Comparison of ENCODE assay signal across 12 mouse cellular contexts in the genomic region with DNA sequence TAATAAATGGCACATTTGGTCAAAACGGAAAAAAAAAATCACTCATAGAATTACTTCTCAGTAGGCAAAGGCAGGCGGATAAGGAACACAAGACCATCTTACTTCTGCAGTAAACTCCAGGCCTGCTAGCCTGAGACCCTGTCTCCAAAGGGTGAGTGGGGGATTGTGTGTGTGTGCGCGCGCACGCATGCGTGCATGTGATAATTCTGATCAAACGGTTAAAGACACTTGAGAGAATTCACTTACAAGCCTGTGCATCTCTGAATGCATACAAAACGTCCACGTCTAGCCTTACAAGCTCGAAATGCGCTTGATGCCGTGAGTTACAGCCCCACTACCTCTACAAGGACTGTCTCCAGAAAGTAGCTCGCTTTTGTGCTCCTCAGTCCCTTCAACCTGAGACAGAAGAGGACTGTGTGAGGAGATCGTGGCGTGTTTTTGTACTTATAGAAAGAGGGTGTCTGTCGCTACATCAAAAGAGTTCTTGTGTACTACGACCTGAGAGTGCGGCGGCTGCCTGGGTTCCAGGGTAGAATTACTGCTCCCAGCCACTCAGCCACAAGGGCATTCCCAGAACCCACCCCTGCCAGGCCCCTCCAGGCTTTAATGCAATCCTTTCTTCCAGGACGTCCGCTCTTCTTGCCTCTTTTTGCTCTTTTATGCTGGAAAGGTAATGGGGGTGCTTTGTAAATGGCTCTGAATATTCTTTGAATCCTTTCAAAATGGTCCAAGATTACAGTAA. TPM values are rescaled to one million over a fixed set of nuclear protein-coding genes. Genes with fewer than 3 reads are reported as not detected.
A peak's percentile ranks its signal among the peaks of the same experiment; 100 is the strongest.
DNase-seq lines count a peak whose midpoint lies in the region; ATAC-seq and TF ChIP-seq lines count a peak whose summit lies in the region.
"Had no signal": no experiment of that assay in that cellular context is flagged by ENCODE, and none has a peak within 500 bp of the region (broad histone marks: within the 10 kb centered on the region; RNA-seq: fewer than 3 reads in every experiment).

No protein-coding gene starts in this region.

- H3K36me3 ChIP-seq in embryonic facial prominence, embryonic 13.5 days: no peaks in the 10 kb centered on the region; the same call in 1 of the 2 replicates
- H3K36me3 ChIP-seq in hindbrain, embryonic 15.5 days: no peaks in the 10 kb centered on the region
- H3K36me3 ChIP-seq in neural tube, embryonic 13.5 days: 0 out of 2 replicates have a peak, but pooled peaks cover 4% of the 10 kb centered on the region

- no peak for ATAC-seq in embryonic facial prominence, embryonic 13.5 days (ENCODE audit: insufficient number of reproducible peaks, insufficient read depth, low FRiP score, low TSS enrichment, low read depth)
- no peak for ATAC-seq in hindbrain, embryonic 15.5 days (ENCODE audit: low FRiP score, low read depth)
- ATAC-seq in neural tube, embryonic 13.5 days (ENCODE audit: low read depth): peak; percentile 38
- ATAC-seq: intestine, postnatal 0 days; liver, postnatal 0 days had no signal

- 53% methylated on average over 22 of the region's 22 CpGs for WGBS in embryonic facial prominence, embryonic 13.5 days
- 69% methylated on average over 22 of the region's 22 CpGs for WGBS in hindbrain, embryonic 15.5 days
- WGBS in neural tube, embryonic 13.5 days: 30% methylated on average over 22 of the region's 22 CpGs

- peak overlapping the region; percentile 19 for H3K4me3 ChIP-seq in left cerebral cortex, adult 2 months
- 0 out of 2 replicates have a peak overlapping the region, but pooled peaks have one; percentile 0 for H3K4me3 ChIP-seq in embryonic facial prominence, embryonic 13.5 days
- H3K4me3 ChIP-seq in hindbrain, embryonic 15.5 days: no peak overlapping the region
- H3K4me3 ChIP-seq in neural tube, embryonic 13.5 days: no peak overlapping the region; the same call in 1 of the 2 replicates
- H3K4me3 ChIP-seq: heart, adult 2 months had no signal

- intact Hi-C loops in left cerebral cortex, adult 2 months (cut with DNase I): no loop called here

- peaks cover 20% of the 10 kb centered on the region for H3K4me1 ChIP-seq in embryonic facial prominence, embryonic 13.5 days
- H3K4me1 ChIP-seq in hindbrain, embryonic 15.5 days (replicated peaks): peaks cover 7% of the 10 kb centered on the region; the same call in 1 of the 2 replicates
- H3K4me1 ChIP-seq in neural tube, embryonic 13.5 days (replicated peaks): peaks cover 55% of the 10 kb centered on the region

- no peaks in the 10 kb centered on the region for H3K9me3 ChIP-seq in embryonic facial prominence, embryonic 13.5 days
- H3K9me3 ChIP-seq in hindbrain, embryonic 15.5 days: no peaks in the 10 kb centered on the region
- H3K9me3 ChIP-seq in neural tube, embryonic 13.5 days: no peaks in the 10 kb centered on the region

- 0 out of 2 replicates have a peak overlapping the region, but pooled peaks have one; percentile 17 for H3K27ac ChIP-seq in left cerebral cortex, adult 2 months
- H3K27ac ChIP-seq in embryonic facial prominence, embryonic 13.5 days: 0 out of 2 replicates have a peak overlapping the region, but pooled peaks have one; percentile 13
- no peak overlapping the region for H3K27ac ChIP-seq in hindbrain, embryonic 15.5 days (replicated peaks)
- H3K27ac ChIP-seq in neural tube, embryonic 13.5 days (replicated peaks): peak overlapping the region; percentile 49
- H3K27ac ChIP-seq: heart, adult 2 months had no signal

- H3K9ac ChIP-seq in embryonic facial prominence, embryonic 13.5 days: no peak overlapping the region
- no peak overlapping the region for H3K9ac ChIP-seq in hindbrain, embryonic 15.5 days
- H3K9ac ChIP-seq in neural tube, embryonic 13.5 days: peak overlapping the region; percentile 17; the same call in 1 of the 2 replicates
- H3K9ac ChIP-seq: liver, postnatal 0 days had no signal

- no peak for DNase-seq in left cerebral cortex, adult 2 months (ENCODE audit: extremely low spot score in 1 of 2, low spot score in 2 of 2)
- DNase-seq in left cerebral cortex, adult 11 months (ENCODE audit: low spot score): no peak
- DNase-seq in lung, postnatal 10 days: no peak
- no peak for DNase-seq in retina, embryonic 14.5 days (ENCODE audit: low spot score)
- no peak for DNase-seq in gastrocnemius, adult 18-20 months (ENCODE audit: low spot score)
- DNase-seq: heart, adult 2 months; liver, postnatal 0 days; right cerebral cortex, adult 18-20 months had no signal

- no peaks in the 10 kb centered on the region for H3K27me3 ChIP-seq in embryonic facial prominence, embryonic 13.5 days
- H3K27me3 ChIP-seq in hindbrain, embryonic 15.5 days: no peaks in the 10 kb centered on the region
- no peaks in the 10 kb centered on the region for H3K27me3 ChIP-seq in neural tube, embryonic 13.5 days

- H3K4me2 ChIP-seq in embryonic facial prominence, embryonic 13.5 days: peak overlapping the region; percentile 41
- 0 out of 2 replicates have a peak overlapping the region, but pooled peaks have one; percentile 20 for H3K4me2 ChIP-seq in hindbrain, embryonic 15.5 days
- peak overlapping the region; percentile 41 for H3K4me2 ChIP-seq in neural tube, embryonic 13.5 days

- no peak for TF ChIP-seq CTCF in left cerebral cortex, adult 2 months (IDR thresholded peaks at IDR 0.05)

RNA-seq across cellular contexts. Expression of gene Cdc14a, which starts 24.3 kb away (rescaled TPM):
- 1 to 10 TPM; 2.6 to 4.5 TPM for total RNA-seq in left cerebral cortex, adult 2 months (2021)
- polyA plus RNA-seq in embryonic facial prominence, embryonic 13.5 days (2015; fragmentation: Nextera tagmentation; extraction: Ambion mirVana): 8.9 and 9.6 TPM in 2 replicates
- 3.4 and 3.9 TPM in 2 replicates for polyA plus RNA-seq in hindbrain, embryonic 15.5 days (2015; fragmentation: Nextera tagmentation; extraction: Ambion mirVana)
- 6.4 and 7.4 TPM in 2 replicates for polyA plus RNA-seq in neural tube, embryonic 13.5 days (2015; fragmentation: Nextera tagmentation; extraction: Ambion mirVana)
- total RNA-seq in gastrocnemius, adult 18-20 months (2021): 10 to 100 TPM in 1 of 2 experiments, 1 to 10 TPM in 1; 9.4 to 16.7 TPM

Comparison
In these comparisons a context has a peak if more than half of its experiments do, and no peak if none do; other contexts are left out.
1. H3K4me3 ChIP-seq: peak in left cerebral cortex, adult 2 months (single experiment) and embryonic facial prominence, embryonic 13.5 days (single experiment); none in hindbrain, embryonic 15.5 days (single experiment) and neural tube, embryonic 13.5 days (single experiment).
2. Peak in every context shown above with its lines, with median percentiles within 50 percentile points of each other: H3K4me2 ChIP-seq.